Comparison of ENCODE assay signal across 9 mouse cellular contexts in genomic region chr11:97127470-97128223, GRCm38 (mm10). TPM values are rescaled to one million over a fixed set of nuclear protein-coding genes. Genes with fewer than 3 reads are reported as not detected.
DNase-seq lines count a peak whose midpoint lies in the region; ATAC-seq and TF ChIP-seq lines count a peak whose summit lies in the region.
"Had no signal": no experiment of that assay in that cellular context is flagged by ENCODE, and none has a peak within 500 bp of the region (broad histone marks: within the 10 kb centered on the region; RNA-seq: fewer than 3 reads in every experiment).

No protein-coding gene starts in this region.

- peak overlapping the region; percentile 36 for H3K9ac ChIP-seq in kidney, embryonic 15.5 days
- H3K9ac ChIP-seq in hindbrain, embryonic 13.5 days = peak overlapping the region; percentile 69
- peak overlapping the region; percentile 57; the same call in 1 of the 2 replicates for H3K9ac ChIP-seq in midbrain, embryonic 12.5 days (replicated peaks)

- TF ChIP-seq CTCF in bone marrow macrophage, adult 2 months (IDR thresholded peaks at IDR 0.05; ENCODE audit: low read depth, low read length) = no peak

- H3K4me2 ChIP-seq in kidney, embryonic 15.5 days = peak overlapping the region; percentile 94
- H3K4me2 ChIP-seq in hindbrain, embryonic 13.5 days = peak overlapping the region; percentile 62
- H3K4me2 ChIP-seq in midbrain, embryonic 12.5 days (replicated peaks) = peak overlapping the region; percentile 79

- 18% methylated on average over 19 of the region's 19 CpGs for WGBS in kidney, embryonic 15.5 days
- 19% methylated on average over 19 of the region's 19 CpGs for WGBS in hindbrain, embryonic 13.5 days
- WGBS in midbrain, embryonic 12.5 days = 12% methylated on average over 19 of the region's 19 CpGs

- H3K4me3 ChIP-seq in kidney, embryonic 15.5 days (replicated peaks) = peak overlapping the region; percentile 53
- H3K4me3 ChIP-seq in bone marrow macrophage, adult 2 months (ENCODE audit: insufficient read depth, low read length) = peak overlapping the region; percentile 57
- peak overlapping the region; percentile 38 for H3K4me3 ChIP-seq in hindbrain, embryonic 13.5 days
- H3K4me3 ChIP-seq in midbrain, embryonic 12.5 days = peak overlapping the region; percentile 44

- H3K27me3 ChIP-seq in kidney, embryonic 15.5 days = peaks cover 17% of the 10 kb centered on the region
- H3K27me3 ChIP-seq in hindbrain, embryonic 13.5 days = peaks cover 53% of the 10 kb centered on the region
- H3K27me3 ChIP-seq in midbrain, embryonic 12.5 days = peaks cover 63% of the 10 kb centered on the region

- no peak for ATAC-seq in kidney, embryonic 15.5 days (replicated peaks; ENCODE audit: low FRiP score)
- no peak for ATAC-seq in hindbrain, embryonic 13.5 days (ENCODE audit: low FRiP score)
- no peak for ATAC-seq in midbrain, embryonic 12.5 days (ENCODE audit: low FRiP score, low read depth)

- DNase-seq in kidney, postnatal 14 days = no peak
- no peak for DNase-seq in retina, postnatal 1 day
- DNase-seq in thymus, postnatal 36 days = no peak
- DNase-seq in adrenal gland, postnatal 36 days = no peak

- H3K27ac ChIP-seq in kidney, embryonic 15.5 days = no peak overlapping the region
- no peak overlapping the region for H3K27ac ChIP-seq in bone marrow macrophage, adult 2 months (ENCODE audit: insufficient read depth, low read depth, low read length)
- no peak overlapping the region for H3K27ac ChIP-seq in hindbrain, embryonic 13.5 days
- no peak overlapping the region for H3K27ac ChIP-seq in midbrain, embryonic 12.5 days (replicated peaks)

- no peaks in the 10 kb centered on the region for H3K9me3 ChIP-seq in kidney, embryonic 15.5 days (replicated peaks)
- H3K9me3 ChIP-seq in hindbrain, embryonic 13.5 days = no peaks in the 10 kb centered on the region
- H3K9me3 ChIP-seq in midbrain, embryonic 12.5 days = no peaks in the 10 kb centered on the region

- H3K36me3 ChIP-seq in kidney, embryonic 15.5 days = no peaks in the 10 kb centered on the region
- no peaks in the 10 kb centered on the region for H3K36me3 ChIP-seq in hindbrain, embryonic 13.5 days
- H3K36me3 ChIP-seq in midbrain, embryonic 12.5 days = no peaks in the 10 kb centered on the region

- TF ChIP-seq POLR2A in bone marrow macrophage, adult 2 months (IDR thresholded peaks at IDR 0.05; ENCODE audit: borderline replicate concordance, low read depth, low read length) = no peak

- peaks cover 22% of the 10 kb centered on the region for H3K4me1 ChIP-seq in kidney, embryonic 15.5 days
- peaks cover 7% of the 10 kb centered on the region for H3K4me1 ChIP-seq in bone marrow macrophage, adult 2 months (ENCODE audit: control insufficient read depth, insufficient read depth, low read length)
- peaks cover 46% of the 10 kb centered on the region for H3K4me1 ChIP-seq in hindbrain, embryonic 13.5 days (replicated peaks)
- H3K4me1 ChIP-seq in midbrain, embryonic 12.5 days = peaks cover 31% of the 10 kb centered on the region

RNA-seq across cellular contexts. Expression of gene Tbx21, which starts 12.5 kb away (rescaled TPM):
- polyA plus RNA-seq in kidney, embryonic 15.5 days (2015; fragmentation: Nextera tagmentation; extraction: Ambion mirVana) = 0.14 and 0.27 TPM in 2 replicates
- not detected in 2 replicates for polyA plus RNA-seq in bone marrow macrophage, adult 2 months (2012; ENCODE audit: insufficient read depth, insufficient read length, missing spikeins)
- 0.16 and 0.21 TPM in 2 replicates for polyA plus RNA-seq in hindbrain, embryonic 13.5 days (2015; fragmentation: Nextera tagmentation; extraction: Ambion mirVana)
- polyA plus RNA-seq in midbrain, embryonic 12.5 days (2016; fragmentation: Nextera tagmentation; extraction: Ambion mirVana) = 0.23 and 0.24 TPM in 2 replicates
- total RNA-seq in adrenal gland, postnatal 36 days (2021) = under 1 TPM; 0.23 to 0.33 TPM
- total RNA-seq: granulocyte monocyte progenitor cell, adult 5-6 weeks had no signal

RNA-seq across cellular contexts. Expression of gene Tbkbp1, which starts 23.6 kb away (rescaled TPM):
- 5.5 and 5.8 TPM in 2 replicates for polyA plus RNA-seq in kidney, embryonic 15.5 days (2015; fragmentation: Nextera tagmentation; extraction: Ambion mirVana)
- 36.7 and 39.2 TPM in 2 replicates for polyA plus RNA-seq in bone marrow macrophage, adult 2 months (2012; ENCODE audit: insufficient read depth, insufficient read length, missing spikeins)
- 7.3 and 8.2 TPM in 2 replicates for polyA plus RNA-seq in hindbrain, embryonic 13.5 days (2015; fragmentation: Nextera tagmentation; extraction: Ambion mirVana)
- polyA plus RNA-seq in midbrain, embryonic 12.5 days (2016; fragmentation: Nextera tagmentation; extraction: Ambion mirVana) = 6.7 and 8.9 TPM in 2 replicates
- 10 to 100 TPM; 10.6 to 12.8 TPM for total RNA-seq in adrenal gland, postnatal 36 days (2021)
